Mouse (Mus musculus): Measurements from ENCODE around the gene 1110051M20Rik.

- TF ChIP-seq POLR2A (IDR thresholded peaks at IDR 0.05; ENCODE audit: insufficient read depth, low read depth, low read length) (no peak), CTCF (IDR thresholded peaks at IDR 0.05) (no peak), EP300 (IDR thresholded peaks at IDR 0.05; ENCODE audit: insufficient read depth, low read depth, low read length) (no peak)
Measured at GRCm38 (mm10) chr2:91413811-91414210, 30.7 kb downstream of the 1110051M20Rik start.

Data from heart, adult 2 months (tissue).